Mouse (Mus musculus) liver, embryonic 14.5 days (tissue): Measurements from ENCODE around the gene Prrx2. TPM values are rescaled to one million over a fixed set of nuclear protein-coding genes. Genes with fewer than 3 reads are reported as not detected.
A peak's percentile ranks its signal among the peaks of the same experiment; 100 is the strongest.

Experiments
- ATAC-seq: fragments of 200-750 bp; cut with Nextera tagmentation; 2 replicates; pipeline ENCODE4 v1.8.0; 2017; ENCODE audit warnings: moderate number of reproducible peaks, mild to moderate bottlenecking, moderate library complexity; ENCODE audit not compliant: insufficient read depth
- DNase-seq, 3 experiments: peaks; one replicate each; pipeline ENCODE4 v3.0.0-alpha.2; 2012 to 2013; ENCODE audit warnings: low read depth in 3 of 3, low spot score in 3 of 3
- H3K27ac ChIP-seq: fragments of 300-500 bp; sonication (generic); 2 replicates; pipeline ENCODE4 v1.5.1; 2014; ENCODE audit warnings: moderate library complexity, mild to moderate bottlenecking, control low read depth, inconsistent platforms
- H3K27me3 ChIP-seq: fragments of 300-500 bp; sonication (generic); 2 replicates; pipeline ENCODE4 v1.6.1; 2014; ENCODE audit warnings: mild to moderate bottlenecking, low read length, moderate library complexity; ENCODE audit not compliant: control insufficient read depth, insufficient read depth
- H3K36me3 ChIP-seq: fragments of 300-500 bp; sonication (generic); replicated peaks from 2 replicates; pipeline ENCODE4 v1.6.1; 2014; ENCODE audit warnings: low read depth; ENCODE audit not compliant: control insufficient read depth, insufficient read depth
- H3K4me1 ChIP-seq, 2 experiments: fragments of 200-500 bp in 1 of 2; fragments of 300-500 bp in 1 of 2; sonication (generic) in 1 of 2; replicated peaks; 2 replicates each; pipeline ENCODE4 v1.6.1; 2012 to 2014; ENCODE audit warnings: antibody characterized with exemption in 1 of 2, inconsistent platforms in 1 of 2, low read length in 1 of 2; ENCODE audit not compliant: control insufficient read depth in 2 of 2, insufficient read depth in 2 of 2
- H3K4me2 ChIP-seq: fragments of 300-500 bp; sonication (generic); 2 replicates; pipeline ENCODE4 v1.6.1; 2014; ENCODE audit warnings: low read depth, mild to moderate bottlenecking, control low read depth, moderate library complexity
- H3K4me3 ChIP-seq, 2 experiments: fragments of 200-500 bp in 1 of 2; fragments of 300-500 bp in 1 of 2; sonication (generic) in 1 of 2; 2 replicates each; pipeline ENCODE4 v1.5.1; 2012 to 2014; ENCODE audit warnings: low read depth in 2 of 2, low read length in 2 of 2, mild to moderate bottlenecking in 2 of 2, control low read depth in 1 of 2, inconsistent platforms in 1 of 2, moderate library complexity in 1 of 2; ENCODE audit not compliant: insufficient read depth in 1 of 2
- H3K9ac ChIP-seq: fragments of 300-500 bp; sonication (generic); replicated peaks from 2 replicates; pipeline ENCODE4 v1.6.1; 2014; ENCODE audit warnings: mild to moderate bottlenecking, control low read depth, moderate library complexity
- H3K9me3 ChIP-seq: fragments of 300-500 bp; sonication (generic); 2 replicates; pipeline ENCODE4 v1.6.1; 2016; ENCODE audit warnings: low read length, mixed read lengths; ENCODE audit not compliant: control insufficient read depth
- CTCF ChIP-seq: IDR thresholded peaks from 2 replicates; pipeline ENCODE4 v1.5.1; 2016; ENCODE audit warnings: antibody characterized with exemption, low read depth, control low read depth
- EP300 ChIP-seq: IDR thresholded peaks from 2 replicates; pipeline ENCODE4 v1.6.1; 2016; ENCODE audit warnings: antibody characterized with exemption, low read depth
- WGBS: fragments of 180-500 bp; shearing (Covaris S2); extraction: QIAGEN DNeasy Blood & Tissue Kit; methylation state at CpG from one replicate; pipeline ENCODE4 v1.1.7; 2014; ENCODE audit not compliant: insufficient replicate concordance; 5-methylcytosine and 5-hydroxymethylcytosine counted together
- polyA plus RNA-seq, 2 experiments: library from polyadenylated mRNA; depleted of rRNA in 1 of 2; stranded (reverse) in 1 of 2; unstranded in 1 of 2; fragments of >200 nt; fragmentation: Nextera tagmentation in 1 of 2; extraction: Ambion mirVana in 1 of 2; gene quantifications; 2 replicates each; pipeline versions ENCODE4 v1.2.1 to v1.2.3; 2012 to 2014

Gene Prrx2
- polyA plus RNA-seq, 2 experiments = 0.49 TPM; not detected in 1

DNA sequence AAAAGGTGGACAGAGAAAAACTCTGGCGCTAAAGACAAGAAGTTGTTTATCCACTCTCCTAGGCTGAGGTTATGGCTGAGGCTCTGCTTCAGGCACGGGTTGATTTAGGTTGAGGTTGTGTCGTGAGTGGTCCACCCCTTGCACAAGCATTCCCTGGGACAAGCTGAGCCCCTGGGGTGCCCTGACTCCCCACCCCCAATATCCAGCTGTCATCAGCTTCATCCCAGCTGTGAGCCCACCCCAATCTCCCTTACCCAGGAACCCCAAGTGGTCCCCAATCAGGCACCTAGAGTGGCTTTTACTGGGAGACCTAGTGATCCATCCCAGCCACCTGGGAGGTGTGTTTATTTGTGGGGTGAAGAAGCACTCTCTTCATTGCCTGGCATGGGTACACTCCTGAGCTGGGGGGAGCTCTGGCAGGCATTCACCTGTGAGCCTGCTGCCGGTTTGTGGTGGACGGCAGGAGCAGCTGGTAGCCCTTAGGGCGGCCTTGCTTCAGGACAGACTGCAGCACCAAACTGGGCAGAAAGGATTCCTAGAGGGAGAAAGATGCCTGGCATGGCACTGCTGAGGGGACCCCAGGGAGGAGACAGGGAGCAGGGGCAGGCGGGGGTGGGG lies 39.4 kb upstream of the Prrx2 start:
- no peaks in the 10 kb centered on the region for H3K36me3 ChIP-seq
- peaks cover 18% of the 10 kb centered on the region for H3K27me3 ChIP-seq
- peak overlapping the region; percentile 62 for H3K4me2 ChIP-seq
- H3K27ac ChIP-seq = no peak overlapping the region
- WGBS = 66% methylated on average over 7 of the region's 7 CpGs
- H3K9me3 ChIP-seq = no peaks in the 10 kb centered on the region
- DNase-seq (no peak), ATAC-seq (no peak)
- H3K4me3 ChIP-seq = peak overlapping the region in 1 of 2 experiments; percentile 33; a peak in 2 of 4 replicates
- 0 out of 2 replicates have a peak overlapping the region, but pooled peaks have one; percentile 3 for H3K9ac ChIP-seq
- TF ChIP-seq CTCF = no peak
- no peak for TF ChIP-seq EP300
- peaks cover 3% of the 10 kb centered on the region in 2 experiments; a peak in 2 of 4 replicates for H3K4me1 ChIP-seq

DNA sequence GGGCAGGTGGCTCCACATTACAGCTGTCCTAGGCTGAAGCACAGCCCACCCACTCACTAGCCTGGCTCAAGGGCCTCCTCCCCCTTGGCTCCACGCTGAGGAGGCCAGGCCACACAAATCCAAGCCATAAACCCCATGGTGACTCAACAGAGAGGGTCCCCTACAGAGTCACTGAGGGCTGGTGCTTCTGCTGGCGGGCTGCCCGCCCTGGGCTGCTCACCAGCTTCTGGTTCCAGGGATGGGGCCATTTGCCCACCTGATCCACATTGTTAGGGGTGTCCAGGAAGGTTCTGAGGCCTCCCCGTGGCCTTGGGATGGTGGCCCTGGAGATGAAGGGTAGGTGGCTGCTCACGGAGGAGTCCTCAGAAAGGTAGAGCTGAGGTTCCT lies 38.9 kb upstream of the Prrx2 start:
- no peak overlapping the region for H3K9ac ChIP-seq
- ATAC-seq = no peak
- no peak overlapping the region for H3K4me2 ChIP-seq
- H3K27ac ChIP-seq = no peak overlapping the region
- no peak overlapping the region for H3K4me3 ChIP-seq
- peaks cover 23% of the 10 kb centered on the region for H3K27me3 ChIP-seq
- no peaks in the 10 kb centered on the region for H3K9me3 ChIP-seq
- no peak for DNase-seq
- H3K36me3 ChIP-seq = no peaks in the 10 kb centered on the region
- no peak for TF ChIP-seq EP300
- TF ChIP-seq CTCF = no peak
- H3K4me1 ChIP-seq = peaks cover 3% of the 10 kb centered on the region in 2 experiments; a peak in 2 of 4 replicates
- WGBS = 53% methylated on average over 5 of the region's 5 CpGs

DNA sequence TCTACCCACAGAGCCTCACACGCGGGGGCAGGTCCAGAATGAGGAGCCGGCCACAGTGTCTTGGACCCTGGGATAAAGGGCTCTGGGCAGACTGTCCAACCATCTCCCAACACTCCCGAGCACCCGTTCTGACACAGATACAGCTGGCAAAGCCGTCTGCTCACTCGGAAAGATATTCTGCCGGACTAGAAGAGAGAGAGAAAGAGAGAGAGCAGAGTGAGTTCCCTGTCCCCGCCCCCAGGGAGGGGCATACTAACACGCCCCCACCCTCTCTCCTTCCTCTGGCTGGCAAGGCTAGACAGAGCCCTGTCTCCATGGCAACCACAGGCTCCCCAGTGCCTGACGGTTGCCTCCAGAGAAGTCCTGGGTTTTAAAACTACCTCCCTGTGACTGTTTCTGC lies 38.4 kb upstream of the Prrx2 start:
- peak overlapping the region; percentile 30; the same call in 1 of the 2 replicates for H3K4me2 ChIP-seq
- H3K27ac ChIP-seq = no peak overlapping the region
- peaks cover 28% of the 10 kb centered on the region for H3K27me3 ChIP-seq
- ATAC-seq (no peak), DNase-seq (peak; percentile 49 to 55 (median 50))
- H3K9ac ChIP-seq = no peak overlapping the region
- H3K4me1 ChIP-seq = peaks cover 3% of the 10 kb centered on the region in 2 experiments; a peak in 2 of 4 replicates
- H3K9me3 ChIP-seq = no peaks in the 10 kb centered on the region
- no peak overlapping the region for H3K4me3 ChIP-seq
- no peak for TF ChIP-seq EP300
- TF ChIP-seq CTCF = no peak
- H3K36me3 ChIP-seq = no peaks in the 10 kb centered on the region
- 5% methylated on average over 11 of the region's 11 CpGs for WGBS

DNA sequence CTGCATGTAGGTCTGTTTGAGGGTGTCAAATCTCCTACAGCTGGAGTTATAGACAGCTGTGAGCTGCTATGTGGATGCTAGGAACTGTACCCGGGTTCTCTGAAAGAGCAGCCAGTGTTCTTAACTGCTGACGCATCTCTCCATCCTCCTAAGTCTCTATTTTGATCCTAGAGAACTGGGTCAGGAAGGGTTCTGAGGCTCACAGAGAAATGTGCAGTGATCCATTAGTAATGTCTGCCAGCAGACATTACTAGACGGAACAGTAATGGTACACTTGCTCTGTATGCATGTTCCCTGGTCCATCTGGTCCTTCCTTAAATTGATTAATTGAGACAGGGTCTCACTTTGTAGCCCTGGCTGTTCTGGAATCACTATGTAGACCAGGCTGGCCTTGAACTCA lies 35.3 kb upstream of the Prrx2 start:
- H3K27me3 ChIP-seq = peaks cover 52% of the 10 kb centered on the region
- H3K4me1 ChIP-seq = peaks cover 0 to 3% of the 10 kb centered on the region in 2 experiments; a peak in 1 of 4 replicates
- no peak overlapping the region for H3K4me3 ChIP-seq

DNA sequence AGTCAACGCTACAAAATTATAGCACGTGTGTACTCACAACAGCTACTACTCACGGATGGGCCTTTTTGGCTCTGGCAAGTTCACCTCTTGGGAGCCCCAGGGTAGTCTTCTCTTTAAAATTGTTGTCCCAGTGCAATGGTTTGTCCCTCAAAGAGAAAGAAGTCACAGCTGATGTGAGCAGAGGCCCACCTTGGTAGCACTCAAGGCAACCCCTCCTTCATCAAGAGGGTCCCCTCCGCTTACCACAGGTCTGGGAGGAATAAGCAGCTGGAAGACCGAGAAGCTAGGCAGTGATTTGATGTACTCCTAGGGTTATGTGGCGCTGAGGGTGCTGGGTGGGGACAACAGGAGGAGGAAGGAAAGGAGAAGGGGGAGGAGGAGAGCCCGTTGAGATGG lies 34.1 kb upstream of the Prrx2 start:
- no peaks in the 10 kb centered on the region for H3K9me3 ChIP-seq
- H3K4me1 ChIP-seq = no peaks in the 10 kb centered on the region
- H3K27me3 ChIP-seq = peaks cover 50% of the 10 kb centered on the region
- no peak overlapping the region for H3K9ac ChIP-seq
- no peak for TF ChIP-seq CTCF
- no peak for TF ChIP-seq EP300
- no peak for DNase-seq
- no peak overlapping the region for H3K27ac ChIP-seq
- peak overlapping the region; percentile 50; the same call in 1 of the 2 replicates for H3K4me2 ChIP-seq
- ATAC-seq = no peak
- H3K36me3 ChIP-seq = no peaks in the 10 kb centered on the region
- no peak overlapping the region for H3K4me3 ChIP-seq
- 23% methylated on average over 7 of the region's 7 CpGs for WGBS

More for the DNA sequence above, 35.3 kb upstream of the Prrx2 start:
- Histone ChIP-seq H3K36me3 (no peaks in the 10 kb centered on the region), H3K27ac (no peak overlapping the region), H3K9ac (no peak overlapping the region), H3K9me3 (no peaks in the 10 kb centered on the region), H3K4me2 (no peak overlapping the region)
- DNase-seq (no peak), ATAC-seq (no peak)
- no peak for TF ChIP-seq EP300
- TF ChIP-seq CTCF = no peak
- 58% methylated on average over 3 of the region's 3 CpGs for WGBS
